Mouse (Mus musculus): Measurements from ENCODE around the gene Nrp2.

DNA sequence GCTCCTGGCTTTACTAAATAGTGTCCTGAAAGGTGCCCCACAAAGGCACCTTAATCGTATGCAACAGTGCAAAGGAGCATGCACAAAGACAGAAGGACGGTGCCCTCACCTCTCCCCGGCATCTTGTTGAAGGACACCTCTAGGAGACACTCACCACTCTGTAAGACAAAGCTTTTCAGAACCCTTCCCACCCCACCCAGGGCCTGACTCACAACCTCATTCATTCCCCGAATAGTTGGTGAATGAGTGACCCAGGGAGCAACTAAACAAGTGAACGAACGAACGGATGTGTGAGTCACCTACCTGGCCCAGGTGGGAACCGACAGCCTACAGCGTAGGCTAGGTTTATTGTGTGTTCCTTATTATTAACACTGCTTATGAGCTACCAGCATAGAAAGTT lies 64.5 kb downstream of the Nrp2 start:
- TF ChIP-seq POLR2A (IDR thresholded peaks at IDR 0.05; ENCODE audit: control insufficient read depth, low read depth, low read length) (no peak), CTCF (IDR thresholded peaks at IDR 0.05; ENCODE audit: control insufficient read depth, insufficient read depth, insufficient replicate concordance, low read depth, low read length) (no peak)
